Mouse (Mus musculus) gastrocnemius, adult 2 months (tissue): ENCODE results near the gene Gm13277. TPM values are rescaled to one million over a fixed set of nuclear protein-coding genes. Genes with fewer than 3 reads are reported as not detected.
"Not testable (repeated sequence)": the region's sequence is repeated elsewhere in the genome, so short reads cannot be mapped to it uniquely, and the experiment has no call there.

Experiments used
- DNase-seq: peaks from one replicate; pipeline ENCODE4 v3.0.0; 2022
- H3K27ac ChIP-seq: fragments of 200-600 bp; 2 replicates; pipeline ENCODE4 v1.8.1; 2022; ENCODE audit warnings: mild to moderate bottlenecking
- H3K4me3 ChIP-seq: fragments of 200-600 bp; 2 replicates; pipeline ENCODE4 v1.8.1; 2022; ENCODE audit warnings: mild to moderate bottlenecking, moderate library complexity
- CTCF ChIP-seq: fragments of 200-600 bp; IDR thresholded peaks from 2 replicates; pipeline ENCODE4 v1.8.1; 2022; ENCODE audit warnings: antibody characterized with exemption, mild to moderate bottlenecking, moderate library complexity
- intact Hi-C: fragments of 180-260 bp; cut with DNase I; formaldehyde crosslinking; loops from one replicate; pipeline ENCODE4 v1.15.1; 2025
- long read RNA-seq, 2 experiments: library from polyadenylated mRNA; stranded (forward); transcript quantifications; one replicate each; pipeline ENCODE4 v2.0.0; 2021
- total RNA-seq, 2 experiments: library from RNA; stranded (reverse); gene quantifications; 2 replicates each; pipeline ENCODE4 v1.2.3; 2021

The Gm13277 gene
- not detected for total RNA-seq
- long read RNA-seq, experiment 1: 0 reads
- long read RNA-seq, experiment 2: 0 reads

- DNase-seq: peak; percentile 72
- H3K4me3 ChIP-seq, intact Hi-C loops, H3K27ac ChIP-seq: not testable (repeated sequence)
- peak; percentile 51 for TF ChIP-seq CTCF
These were observed at the start of gene Gm13277 for GRCm38 (mm10) chr4:88788402-88788801. Gm13277 (plus strand) TSS chr4:88788632.

GRCm38 (mm10) chr4:88739036-88739435 lies 49.4 kb upstream of the Gm13277 start:
- no peak overlapping the region for H3K4me3 ChIP-seq
- intact Hi-C loops: no loop called here
- DNase-seq: no peak
- no peak for TF ChIP-seq CTCF
- no peak overlapping the region for H3K27ac ChIP-seq

GRCm38 (mm10) chr4:88741426-88741825 lies 47.0 kb upstream of the Gm13277 start:
- no peak for DNase-seq
- intact Hi-C loops: loop anchor here (2.0 kb wide), 1 partner anchor 15 kb away; no protein-coding TSS in a partner anchor
- Histone ChIP-seq H3K27ac (no peak overlapping the region), H3K4me3 (no peak overlapping the region)
- TF ChIP-seq CTCF: no peak

DNA sequence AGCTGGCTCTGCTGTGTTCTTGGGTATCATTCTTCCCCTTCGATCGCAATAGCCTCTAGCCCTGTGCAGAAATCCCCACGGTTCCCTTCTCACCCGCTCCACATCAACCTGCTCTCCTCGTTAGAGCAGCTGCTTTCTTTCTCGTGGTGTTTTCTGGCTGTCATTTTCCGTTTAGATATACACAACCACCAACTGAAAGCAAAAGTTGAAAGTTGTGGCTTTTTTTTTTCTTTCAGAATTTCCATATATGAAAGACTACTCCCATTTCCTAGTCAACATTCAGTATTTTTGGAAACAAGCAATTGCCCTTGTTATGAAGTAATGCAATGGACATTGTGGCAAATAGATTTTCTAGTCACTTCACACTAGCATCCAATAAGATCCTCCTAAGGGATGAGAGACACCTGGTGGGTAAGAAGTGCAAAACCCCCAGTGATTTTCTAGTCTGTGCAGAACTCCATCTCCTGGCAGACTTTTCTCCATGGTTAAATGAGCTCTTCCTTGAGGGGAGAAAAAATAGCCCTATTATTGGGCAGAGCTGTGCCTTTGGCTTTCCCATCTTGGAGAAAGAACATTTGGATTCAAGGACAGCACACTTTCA lies 45.6 kb upstream of the Gm13277 start:
- intact Hi-C loops: no loop called here
- Histone ChIP-seq H3K4me3 (no peak overlapping the region), H3K27ac (no peak overlapping the region)
- TF ChIP-seq CTCF: peak; percentile 20; the same call in 1 of the 2 replicates
- DNase-seq: no peak

DNA sequence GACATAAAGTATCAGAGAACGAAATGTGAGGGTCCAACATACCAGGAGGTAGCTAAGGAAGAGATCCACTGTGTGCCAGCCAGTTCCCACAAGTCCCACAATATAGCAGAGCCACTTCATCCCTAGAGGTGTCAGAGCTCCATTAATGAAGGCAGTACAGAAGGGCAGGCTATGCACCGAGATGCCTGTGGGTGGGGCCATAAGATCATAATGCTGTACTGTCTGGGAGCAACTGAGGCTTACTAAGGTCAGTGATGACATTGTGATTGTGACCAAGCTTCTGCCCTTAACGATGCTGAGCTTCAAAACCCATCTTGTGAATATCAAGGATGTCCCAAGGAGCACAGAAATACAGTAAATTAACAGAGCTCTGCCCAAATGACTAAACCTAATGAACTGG lies 44.2 kb upstream of the Gm13277 start:
- intact Hi-C loops: no loop called here
- peak; percentile 26; the same call in 1 of the 2 replicates for TF ChIP-seq CTCF
- Histone ChIP-seq H3K4me3 (no peak overlapping the region), H3K27ac (no peak overlapping the region)
- DNase-seq: no peak

DNA sequence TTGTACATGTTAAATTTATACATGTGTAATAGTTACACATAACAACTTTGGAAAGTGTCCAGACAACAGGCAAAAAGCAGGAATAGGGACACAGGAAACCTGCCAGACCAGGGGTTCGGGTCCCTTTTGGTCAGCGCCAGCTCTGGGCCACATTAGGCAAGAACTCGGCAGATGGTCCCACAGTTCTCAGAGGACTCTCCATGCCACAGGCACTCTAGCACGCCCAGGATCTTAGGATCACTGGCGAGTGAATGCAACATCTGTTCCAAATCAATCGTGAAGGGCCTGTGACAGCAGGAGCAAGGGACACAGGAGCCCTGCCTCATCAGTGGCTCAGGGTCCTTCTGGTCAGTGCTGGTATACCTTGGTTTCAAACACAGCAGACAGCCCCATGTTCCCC lies 38.5 kb upstream of the Gm13277 start:
- H3K4me3 ChIP-seq: no peak overlapping the region
- no peak overlapping the region for H3K27ac ChIP-seq
- intact Hi-C loops: no loop called here
- TF ChIP-seq CTCF: no peak
- no peak for DNase-seq

DNA sequence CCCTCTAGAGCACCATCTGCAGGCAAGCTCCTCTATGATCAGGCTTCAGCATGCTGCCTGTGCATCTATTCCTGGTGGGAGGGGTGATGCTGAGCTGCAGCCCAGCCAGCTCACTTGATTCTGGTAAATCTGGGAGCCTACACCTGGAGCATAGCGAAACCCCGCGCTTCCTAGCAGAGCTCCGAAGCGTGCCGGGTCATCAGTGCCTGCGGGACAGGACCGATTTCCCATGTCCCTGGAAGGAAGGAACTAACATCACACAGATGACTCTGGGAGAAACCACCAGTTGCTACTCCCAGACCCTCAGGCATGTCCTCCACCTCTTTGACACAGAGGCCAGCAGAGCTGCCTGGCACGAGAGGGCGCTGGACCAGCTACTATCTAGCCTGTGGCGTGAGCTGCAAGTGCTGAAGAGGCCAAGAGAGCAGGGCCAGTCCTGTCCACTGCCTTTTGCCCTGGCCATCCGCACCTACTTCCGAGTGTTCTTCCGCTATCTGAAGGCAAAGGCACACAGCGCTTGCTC lies 33.6 kb upstream of the Gm13277 start, which contains the start of gene Gm13271:
Gm13271 (plus strand) TSS at position 51 of the 523 bp plus-strand sequence.
- H3K4me3 ChIP-seq, H3K27ac ChIP-seq, intact Hi-C loops: not testable (repeated sequence)
- peak; percentile 34; the same call in 1 of the 2 replicates for TF ChIP-seq CTCF
- DNase-seq: peak; percentile 60

DNA sequence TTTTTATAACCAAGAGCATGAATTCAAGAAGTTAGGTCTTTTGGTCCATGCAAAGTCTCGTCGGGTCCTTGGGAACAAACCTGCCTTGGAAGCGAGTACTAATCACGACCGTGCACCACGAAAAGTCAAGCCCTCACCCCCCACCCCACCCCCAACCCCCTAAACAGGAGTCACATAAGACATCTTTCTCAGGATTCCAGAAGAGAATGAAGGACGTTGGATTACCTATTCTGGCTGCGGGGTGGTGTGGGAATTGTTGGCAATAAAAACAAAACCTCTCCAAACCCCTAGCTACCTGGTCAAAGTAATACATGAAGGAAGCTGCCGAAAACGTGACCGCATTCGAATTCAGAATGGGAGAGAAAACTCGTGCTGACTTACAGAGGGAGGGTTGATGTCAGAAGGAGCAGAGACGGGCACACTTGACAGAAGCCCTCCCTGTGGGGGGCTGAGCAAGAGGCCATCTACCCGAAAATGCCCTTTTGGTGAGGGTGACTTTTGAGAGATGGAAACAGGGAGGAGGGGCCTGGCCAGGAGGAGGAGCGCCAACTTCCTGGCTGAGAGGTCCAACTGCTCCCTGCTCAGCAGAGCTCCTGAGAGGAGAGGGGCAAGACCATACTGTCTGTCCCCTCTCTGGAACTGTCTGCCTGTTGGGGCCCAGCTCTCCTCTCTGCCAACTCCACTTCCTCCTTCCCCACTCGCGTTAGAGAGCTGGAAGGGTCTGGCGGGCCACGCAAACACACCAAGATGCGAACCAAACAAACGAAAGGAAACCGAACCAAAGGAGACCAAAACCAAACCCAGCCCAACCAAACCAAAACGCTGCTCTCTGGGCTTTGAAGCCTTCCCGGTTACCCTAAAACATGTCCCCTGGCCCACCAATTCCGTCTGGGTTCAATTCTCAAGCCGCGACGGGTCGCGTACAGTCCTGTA lies 31.6 kb upstream of the Gm13277 start:
- intact Hi-C loops: loop anchor here (2.0 kb wide), 1 partner anchor 16 kb away; no protein-coding TSS in a partner anchor
- peak overlapping the region; percentile 86 for H3K27ac ChIP-seq
- peak overlapping the region; percentile 75 for H3K4me3 ChIP-seq
- DNase-seq: not testable (repeated sequence)

DNA sequence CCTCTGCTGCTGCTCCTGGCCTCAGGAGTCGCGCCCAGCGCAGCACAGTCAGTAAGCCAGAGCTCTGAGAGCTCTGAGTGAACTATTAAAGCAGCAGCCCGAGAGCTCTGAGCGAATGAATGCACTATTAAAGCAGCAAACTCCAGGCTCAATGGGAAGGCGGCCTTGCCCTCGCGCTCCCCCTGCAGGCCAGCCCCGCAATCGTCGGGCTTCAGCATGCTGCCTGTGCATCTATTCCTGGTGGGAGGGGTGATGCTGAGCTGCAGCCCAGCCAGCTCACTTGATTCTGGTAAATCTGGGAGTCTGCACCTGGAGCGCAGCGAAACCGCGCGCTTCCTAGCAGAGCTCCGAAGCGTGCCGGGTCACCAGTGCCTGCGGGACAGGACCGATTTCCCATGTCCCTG lies 30.8 kb upstream of the Gm13277 start:
- intact Hi-C loops: loop anchor here (2.0 kb wide), 1 partner anchor 17 kb away; no protein-coding TSS in a partner anchor
- Histone ChIP-seq H3K27ac (peak overlapping the region; percentile 86), H3K4me3 (peak overlapping the region; percentile 75)
- TF ChIP-seq CTCF: peak; percentile 66
- peak; percentile 83 for DNase-seq

- intact Hi-C loops, H3K4me3 ChIP-seq, DNase-seq, H3K27ac ChIP-seq: not testable (repeated sequence)
These were observed 29.7 kb upstream of the Gm13277 start for GRCm38 (mm10) chr4:88758751-88759150.

DNA sequence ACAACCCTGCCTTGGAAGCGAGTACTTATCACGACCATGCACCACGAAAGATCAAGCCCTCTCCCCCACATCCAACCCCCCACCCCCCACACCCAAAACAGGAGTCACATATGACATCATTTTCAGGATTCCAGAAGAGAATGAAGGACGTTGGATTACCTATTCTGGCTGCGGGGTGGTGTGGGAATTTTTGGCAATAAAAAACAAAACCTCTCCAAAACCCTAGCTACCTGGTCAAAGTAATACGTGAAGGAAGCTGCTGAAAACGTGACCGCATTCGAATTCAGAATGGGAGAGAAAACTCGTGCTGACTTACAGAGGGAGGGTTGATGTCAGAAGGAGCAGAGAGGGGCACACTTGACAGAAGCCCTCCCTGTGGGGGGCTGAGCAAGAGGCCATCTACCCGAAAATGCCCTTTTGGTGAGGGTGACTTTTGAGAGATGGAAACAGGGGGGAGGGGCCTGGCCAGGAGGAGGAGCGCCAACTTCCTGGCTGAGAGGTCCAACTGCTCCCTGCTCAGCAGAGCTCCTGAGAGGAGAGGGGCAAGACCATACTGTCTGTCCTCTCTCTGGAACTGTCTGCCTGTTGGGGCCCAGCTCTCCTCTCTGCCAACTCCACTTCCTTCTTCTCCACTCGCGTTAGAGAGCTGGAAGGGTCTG lies 28.7 kb upstream of the Gm13277 start, which contains the start of gene Gm13283:
Gm13283 (plus strand) TSS at position 510 of the 659 bp plus-strand sequence.
- DNase-seq: peak; percentile 51
- intact Hi-C loops: not testable (repeated sequence)
- H3K27ac ChIP-seq: peak within 1 kb of the TSS; percentile 71
- H3K4me3 ChIP-seq: peak within 1 kb of the TSS; percentile 61

GRCm38 (mm10) chr4:88760431-88760830 lies 28.0 kb upstream of the Gm13277 start:
- Histone ChIP-seq H3K4me3 (peak overlapping the region; percentile 61), H3K27ac (peak overlapping the region; percentile 71)
- intact Hi-C loops: not testable (repeated sequence)
- DNase-seq: peak; percentile 87
- TF ChIP-seq CTCF: peak; percentile 64

- H3K4me3 ChIP-seq, intact Hi-C loops, H3K27ac ChIP-seq: not testable (repeated sequence)
- DNase-seq: peak; percentile 51
These were observed 26.7 kb upstream of the Gm13277 start for GRCm38 (mm10) chr4:88761776-88762175.

- intact Hi-C loops: not testable (repeated sequence)
These were observed 26.1 kb upstream of the Gm13277 start for GRCm38 (mm10) chr4:88762341-88762740.

More at GRCm38 (mm10) chr4:88762341-88762740, 26.1 kb upstream of the Gm13277 start:
- H3K27ac ChIP-seq, H3K4me3 ChIP-seq, DNase-seq: not testable (repeated sequence)
